Mouse (Mus musculus) layer of hippocampus, adult 11-12 months (tissue): ENCODE measurements around the gene Nlgn1.
"Not testable (repeated sequence)": the region's sequence is repeated elsewhere in the genome, so short reads cannot be mapped to it uniquely, and the experiment has no call there.

Experiments used
- DNase-seq: peaks from one replicate; pipeline ENCODE4 v3.0.0; 2022; ENCODE audit warnings: low spot score

Gene Nlgn1

GRCm38 (mm10) chr3:25645895-25646691, 686.2 kb downstream of the Nlgn1 start:
- no peak for DNase-seq

- DNase-seq, result no peak
Observed at GRCm38 (mm10) chr3:25629198-25629597, 703.1 kb downstream of the Nlgn1 start.

- DNase-seq, result no peak
Observed at GRCm38 (mm10) chr3:25606597-25606996, 725.7 kb downstream of the Nlgn1 start.

- DNase-seq, result no peak
Observed at GRCm38 (mm10) chr3:25597513-25597912, 734.7 kb downstream of the Nlgn1 start.

GRCm38 (mm10) chr3:25575526-25575925, 756.7 kb downstream of the Nlgn1 start:
- no peak for DNase-seq

GRCm38 (mm10) chr3:25574840-25575239, 757.4 kb downstream of the Nlgn1 start:
- DNase-seq, result no peak

GRCm38 (mm10) chr3:25558513-25558912, 773.7 kb downstream of the Nlgn1 start:
- DNase-seq, result not testable (repeated sequence)

- DNase-seq, result not testable (repeated sequence)
Observed at GRCm38 (mm10) chr3:25549097-25549496, 783.2 kb downstream of the Nlgn1 start.

- not testable (repeated sequence) for DNase-seq
Observed at GRCm38 (mm10) chr3:25524236-25524635, 808.0 kb downstream of the Nlgn1 start.

GRCm38 (mm10) chr3:25463051-25463450, 869.2 kb downstream of the Nlgn1 start:
- DNase-seq, result no peak

GRCm38 (mm10) chr3:25456250-25456860, 875.9 kb downstream of the Nlgn1 start:
- no peak for DNase-seq

- no peak for DNase-seq
Observed at GRCm38 (mm10) chr3:25452314-25452713, 879.9 kb downstream of the Nlgn1 start.

- no peak for DNase-seq
Observed at GRCm38 (mm10) chr3:25450471-25450870, 881.8 kb downstream of the Nlgn1 start.

- DNase-seq, result no peak
Observed at GRCm38 (mm10) chr3:25449356-25449755, 882.9 kb downstream of the Nlgn1 start.

GRCm38 (mm10) chr3:25447181-25447580, 885.1 kb downstream of the Nlgn1 start:
- no peak for DNase-seq

- DNase-seq, result no peak
Observed at GRCm38 (mm10) chr3:25443657-25444056, 888.6 kb downstream of the Nlgn1 start.

- no peak for DNase-seq
Observed at GRCm38 (mm10) chr3:25442617-25443016, 889.6 kb downstream of the Nlgn1 start.

- no peak for DNase-seq
Observed at GRCm38 (mm10) chr3:25426931-25427330, 905.3 kb downstream of the Nlgn1 start.

GRCm38 (mm10) chr3:25412003-25412402, 920.3 kb downstream of the Nlgn1 start:
- no peak for DNase-seq
